Mouse (Mus musculus): Measurements from ENCODE around the gene Sh3pxd2a.

Sh3pxd2a gene

GRCm38 (mm10) chr19:47309824-47310223, 154.4 kb downstream of the Sh3pxd2a start:
- DNase-seq (ENCODE audit: low spot score): no peak

DNA sequence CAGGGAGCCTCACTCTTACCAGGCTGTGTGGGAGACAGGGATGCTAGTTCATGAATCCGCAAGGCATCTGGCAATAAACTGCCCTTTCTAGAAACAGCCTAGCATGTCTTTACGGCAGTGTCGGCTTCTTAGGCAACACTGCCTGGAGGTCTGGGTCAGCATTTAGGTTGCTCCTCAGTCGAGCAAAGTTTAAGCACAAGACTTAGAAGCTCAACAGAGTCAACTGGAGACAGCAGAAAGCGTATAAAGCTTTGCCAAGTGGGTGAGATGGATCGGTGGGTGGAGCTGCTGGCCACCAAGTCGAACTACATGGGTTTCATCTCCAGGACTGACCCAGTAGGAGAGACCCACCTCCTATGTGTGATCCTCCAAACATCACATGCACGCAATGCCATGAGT, 157.3 kb downstream of the Sh3pxd2a start:
- no peak for DNase-seq (ENCODE audit: low spot score)

DNA sequence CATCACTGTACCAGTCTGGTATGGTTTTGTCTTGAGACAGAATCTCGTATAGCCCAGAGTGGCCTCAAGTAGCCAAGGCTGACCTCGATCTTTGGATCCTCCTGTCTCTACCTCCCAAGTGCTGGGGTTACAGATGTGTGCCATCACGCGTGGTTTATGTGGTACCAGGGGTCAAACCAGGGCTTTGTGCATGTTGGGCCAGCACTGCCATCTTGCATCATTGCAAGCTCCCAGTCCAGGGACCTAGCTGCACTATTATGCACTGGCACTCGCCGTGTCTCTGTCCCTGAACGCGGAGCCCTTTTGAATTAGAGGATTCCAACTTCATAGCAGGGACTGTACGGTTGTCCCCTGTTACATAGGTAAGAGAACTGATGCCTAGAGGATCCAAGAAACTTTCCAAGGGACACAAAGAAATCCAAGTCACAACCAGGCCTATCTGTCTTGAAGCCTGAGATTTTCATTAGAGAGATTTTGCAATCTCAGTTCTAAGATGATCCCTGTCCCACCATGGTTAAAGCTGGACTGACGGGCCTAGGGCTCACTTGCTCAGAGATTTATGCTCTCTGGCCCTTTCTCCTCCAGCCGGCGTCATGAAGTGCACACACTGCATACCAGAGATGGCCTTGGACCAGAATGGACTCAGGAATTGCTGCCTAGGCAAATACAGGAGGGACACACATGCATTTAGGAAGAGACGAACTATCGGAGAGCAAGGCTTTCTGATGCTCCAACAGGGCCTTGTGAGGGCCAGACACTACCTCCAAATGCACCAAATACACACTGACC, 157.9 kb downstream of the Sh3pxd2a start:
- no peak for DNase-seq (ENCODE audit: low spot score)

GRCm38 (mm10) chr19:47305401-47305800, 158.8 kb downstream of the Sh3pxd2a start:
- DNase-seq (ENCODE audit: low spot score): no peak

DNA sequence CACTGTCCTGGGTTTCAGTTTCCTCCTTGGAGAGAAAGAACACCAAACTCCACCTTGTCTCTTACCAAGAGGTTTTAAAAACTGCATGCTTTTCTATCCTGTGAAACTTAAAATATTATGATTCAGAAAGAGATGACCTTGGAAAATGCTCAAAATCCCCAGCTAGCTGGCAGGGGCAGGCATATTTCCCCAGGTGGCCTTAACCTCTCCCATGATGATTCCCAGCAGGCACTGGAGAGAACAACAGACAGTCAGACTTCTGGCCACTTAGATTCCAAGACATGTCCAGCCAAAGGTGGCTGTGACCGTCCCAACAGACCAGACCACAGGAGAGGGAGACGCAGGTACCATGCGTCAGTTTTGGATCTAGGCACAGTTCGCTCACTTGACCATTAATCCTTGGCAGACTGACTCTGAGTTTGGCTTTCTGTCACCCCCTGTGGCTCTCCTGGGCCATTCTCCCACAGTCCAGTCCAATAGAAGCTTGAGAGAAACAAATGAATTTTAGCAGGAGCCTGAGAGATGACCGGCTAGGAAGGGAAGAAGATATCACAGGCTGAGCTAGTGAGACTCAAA, 159.9 kb downstream of the Sh3pxd2a start:
- DNase-seq (ENCODE audit: low spot score): no peak

GRCm38 (mm10) chr19:47303128-47303527, 161.1 kb downstream of the Sh3pxd2a start:
- DNase-seq (ENCODE audit: low spot score): no peak

- no peak for DNase-seq (ENCODE audit: low spot score)
These were observed 161.9 kb downstream of the Sh3pxd2a start for GRCm38 (mm10) chr19:47302191-47302852.

DNA sequence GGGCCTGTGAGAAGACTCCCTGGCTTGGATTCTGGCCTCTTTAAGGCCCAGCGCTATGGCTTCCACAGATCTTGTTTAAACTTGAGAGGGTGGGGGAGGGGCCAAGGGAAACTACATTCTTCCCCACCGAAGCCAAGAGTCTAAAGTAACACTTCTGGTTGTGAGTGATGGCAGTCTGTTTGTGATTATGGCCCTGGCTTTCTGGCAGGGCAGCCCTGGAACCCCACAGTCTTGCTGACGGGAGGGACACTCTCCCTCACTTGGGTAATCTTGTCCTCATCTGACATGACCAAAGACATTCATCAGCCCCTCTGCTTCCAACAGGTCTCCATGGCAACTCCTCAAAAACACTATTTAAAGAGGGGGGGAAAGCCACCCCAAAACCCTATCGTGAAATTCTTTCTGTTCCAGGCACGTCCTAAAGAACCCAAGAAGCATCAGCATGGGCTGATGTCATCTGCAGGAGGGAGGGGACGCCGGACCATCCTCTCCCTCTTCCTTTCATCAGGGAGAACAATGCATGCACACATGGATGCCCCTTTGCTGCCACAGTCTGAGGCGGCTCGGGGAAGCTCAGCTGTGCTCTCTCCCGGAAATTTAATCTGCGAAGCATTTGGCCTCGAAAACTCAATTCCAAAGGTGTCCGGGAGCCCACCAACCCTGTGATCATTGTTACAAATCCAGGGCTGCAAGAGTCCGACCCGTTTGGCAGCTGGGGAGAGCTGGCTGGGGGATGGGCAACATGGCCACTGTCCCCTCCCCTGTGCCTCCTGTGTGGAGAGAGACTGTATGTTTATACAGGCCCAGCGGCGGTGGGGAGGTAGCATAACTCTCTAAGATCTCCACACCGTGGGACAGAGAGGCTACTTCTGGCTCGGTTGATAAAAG, 162.7 kb downstream of the Sh3pxd2a start:
- no peak for DNase-seq (ENCODE audit: low spot score)

DNA sequence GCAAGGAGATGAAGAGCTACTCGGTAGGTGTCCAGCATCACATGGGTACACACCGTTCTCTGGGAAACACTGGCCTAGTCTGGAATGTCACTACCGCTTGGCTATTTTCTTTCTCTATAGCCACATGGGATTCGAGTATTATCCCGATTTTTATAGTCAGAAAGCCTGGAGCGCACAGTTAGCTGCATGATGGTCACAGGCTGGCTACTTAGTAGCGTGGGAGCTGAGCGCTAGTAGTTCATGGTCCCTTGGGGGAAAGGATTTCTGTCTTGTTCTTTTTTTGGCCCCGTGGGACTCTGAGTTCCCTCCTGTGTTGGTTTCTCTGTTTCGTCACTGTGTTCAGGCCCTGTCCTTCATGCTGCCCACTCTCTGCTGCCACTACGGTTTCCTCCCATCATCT, 166.1 kb downstream of the Sh3pxd2a start:
- DNase-seq (ENCODE audit: low spot score): no peak

- no peak for DNase-seq (ENCODE audit: low spot score)
These were observed 171.7 kb downstream of the Sh3pxd2a start for GRCm38 (mm10) chr19:47292451-47292951.

DNA sequence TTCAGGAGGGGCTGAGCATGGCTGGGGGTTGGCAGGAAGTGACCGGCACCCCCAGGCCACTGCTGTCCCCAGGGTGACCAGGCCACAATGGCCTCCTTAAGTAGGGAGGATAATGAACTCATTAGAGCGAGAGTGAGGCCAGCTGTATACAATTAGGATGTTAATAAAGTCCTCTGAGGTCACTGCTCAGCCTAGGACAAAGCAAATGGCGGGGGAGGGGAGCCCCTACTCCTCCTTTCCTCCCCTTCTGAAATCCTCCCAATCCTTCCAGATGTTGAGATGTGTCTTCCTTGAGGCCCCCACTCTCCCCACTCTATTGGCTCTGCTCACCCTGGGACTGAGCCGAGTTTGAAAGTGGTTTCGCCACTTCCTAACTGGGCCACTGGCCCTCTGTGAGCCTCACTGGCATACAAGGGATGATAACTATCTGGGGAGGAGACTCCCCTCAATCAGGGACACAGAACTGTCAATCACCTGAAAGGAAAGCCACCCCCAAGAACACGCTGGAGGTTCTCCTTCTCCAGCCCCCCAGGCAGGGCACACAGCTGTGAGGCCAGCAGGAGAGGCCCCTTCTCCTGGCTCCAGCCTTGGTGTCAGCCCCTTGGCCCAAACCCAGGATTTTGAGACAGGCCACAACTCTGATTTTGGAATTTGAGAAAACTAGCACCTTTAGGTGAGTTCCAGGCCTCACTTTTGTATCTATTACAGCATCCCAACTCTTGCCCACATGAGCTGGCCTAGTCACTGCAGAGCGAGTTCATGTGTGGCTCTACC, 172.7 kb downstream of the Sh3pxd2a start:
- DNase-seq (ENCODE audit: low spot score): no peak

DNA sequence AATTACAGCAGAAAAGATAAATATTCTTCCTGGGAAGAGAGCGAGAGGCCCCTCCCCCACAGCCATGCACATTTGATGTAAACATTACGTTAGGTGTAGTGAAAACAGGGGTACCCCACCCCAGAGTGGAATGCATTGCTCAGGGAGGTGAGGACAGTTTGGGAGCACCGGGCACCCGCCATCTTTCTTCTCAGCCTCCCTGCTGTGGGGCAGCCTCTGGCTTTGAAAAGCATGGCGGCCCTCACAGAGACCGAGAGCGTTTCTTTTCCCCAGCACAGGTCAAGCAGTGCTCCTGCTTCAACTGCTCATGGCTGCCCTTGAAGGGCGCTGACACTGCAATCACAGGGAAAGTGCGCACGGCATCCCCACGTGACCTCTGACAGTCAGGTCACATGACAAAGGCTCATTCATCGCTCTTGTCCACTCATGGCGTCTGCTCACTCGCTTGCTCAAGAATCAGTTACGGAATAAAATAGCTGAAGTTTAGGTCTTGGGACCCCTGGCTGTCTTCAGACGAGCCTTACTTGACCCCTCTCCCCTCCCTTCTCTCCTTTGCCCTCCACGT, 177.2 kb downstream of the Sh3pxd2a start:
- DNase-seq (ENCODE audit: low spot score): no peak

DNA sequence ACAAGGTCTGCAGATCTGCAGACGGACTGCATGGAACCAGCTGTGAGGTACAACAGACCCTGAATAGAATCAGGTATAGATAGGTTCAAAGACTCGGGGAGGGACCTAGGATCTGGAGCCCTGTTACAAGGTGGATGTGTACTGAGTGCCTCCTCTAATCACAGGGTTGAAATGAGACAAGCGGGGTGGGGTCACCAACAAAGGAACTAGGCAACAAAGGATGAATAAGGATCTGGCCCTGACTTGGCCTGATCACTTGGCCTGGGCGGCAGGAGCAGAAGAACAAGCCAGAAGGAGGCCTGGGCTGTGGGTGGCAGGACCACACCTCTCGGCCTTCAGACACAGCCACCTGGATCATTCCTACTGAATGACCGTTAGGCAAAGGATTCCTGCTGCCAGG, 178.6 kb downstream of the Sh3pxd2a start:
- DNase-seq (ENCODE audit: low spot score): no peak

DNA sequence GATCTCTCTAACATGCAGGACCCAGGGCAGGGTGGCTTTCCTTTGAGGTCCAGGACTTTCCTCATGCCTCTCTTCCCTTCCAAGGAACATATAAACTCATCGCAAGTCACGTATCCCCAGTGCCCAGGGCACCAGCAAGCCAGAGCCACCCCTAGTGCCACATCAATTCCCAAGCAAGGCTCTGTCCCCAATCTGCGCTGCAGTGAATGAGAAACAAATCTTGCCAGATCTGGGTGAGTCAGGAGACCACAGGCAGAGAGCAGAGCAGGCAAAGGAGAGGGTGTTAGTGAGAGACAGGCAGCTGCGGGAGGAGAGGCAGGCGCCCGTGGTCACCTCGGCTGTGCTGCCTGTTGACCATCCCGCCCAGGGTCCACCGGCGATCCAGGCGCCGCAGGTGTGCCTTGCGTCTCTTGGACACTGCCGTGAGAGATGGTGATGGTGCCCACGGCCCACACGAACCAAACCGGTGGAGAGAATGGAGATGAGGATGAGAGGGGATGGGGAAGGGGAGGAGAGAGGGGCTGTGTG, 181.4 kb downstream of the Sh3pxd2a start:
- no peak for DNase-seq (ENCODE audit: low spot score)

GRCm38 (mm10) chr19:47282050-47282454, 182.1 kb downstream of the Sh3pxd2a start:
- no peak for DNase-seq (ENCODE audit: low spot score)

DNA sequence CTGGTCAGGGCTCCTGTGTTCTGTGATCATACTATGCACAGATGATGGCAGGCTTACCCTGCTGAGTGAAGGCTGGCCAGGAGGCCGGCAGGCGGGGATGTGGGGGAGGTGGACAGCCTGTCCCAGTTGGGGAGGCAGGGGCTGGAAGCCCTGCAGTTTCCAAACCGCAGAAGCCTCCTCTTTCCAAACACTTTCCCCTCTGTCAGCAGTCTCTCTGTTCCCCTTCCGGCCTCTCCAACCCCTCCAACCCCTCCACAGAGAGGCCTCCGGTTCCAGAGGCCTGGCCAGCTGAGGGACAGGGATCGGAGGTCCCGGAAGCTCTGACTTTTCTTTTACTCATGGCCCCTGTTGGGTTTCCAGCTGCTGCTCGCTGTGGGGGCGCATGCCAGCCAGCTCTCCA, 183.3 kb downstream of the Sh3pxd2a start:
- no peak for DNase-seq (ENCODE audit: low spot score)

DNA sequence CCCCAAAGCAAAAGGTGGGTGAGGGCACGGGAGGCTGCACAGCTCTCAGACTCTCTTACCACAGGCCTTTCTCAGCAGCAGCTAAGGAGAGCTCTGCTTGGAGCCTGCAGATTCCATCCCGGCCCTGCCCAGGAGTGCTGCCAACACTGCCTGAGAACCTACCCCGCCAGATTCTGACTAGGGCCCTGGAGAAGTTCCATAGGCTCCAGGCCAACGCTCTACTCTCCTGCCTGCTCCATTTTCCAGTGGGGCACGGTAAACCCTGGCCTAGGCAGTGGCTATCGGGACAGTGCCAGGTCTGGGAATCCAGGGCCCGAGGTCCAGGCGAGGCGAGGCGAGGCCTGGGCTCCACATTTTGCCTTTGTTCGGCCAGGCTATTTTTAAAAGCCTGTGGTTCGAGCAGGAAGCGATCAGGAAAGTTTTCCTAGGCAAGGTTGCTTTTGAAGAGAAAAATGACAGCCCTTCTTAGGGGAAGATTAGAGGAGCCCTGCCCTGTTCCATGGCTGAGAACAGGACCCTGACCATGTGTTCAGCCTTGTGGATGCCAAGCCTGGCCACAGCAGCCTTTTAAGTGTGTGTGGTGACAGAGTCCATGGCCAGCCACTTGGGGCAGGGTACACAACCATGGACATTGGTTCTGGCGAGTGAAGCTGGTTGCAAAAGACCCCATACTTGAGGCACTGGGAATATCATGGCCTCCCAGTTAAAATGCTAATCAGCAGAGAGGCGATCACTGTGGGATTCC, 184.2 kb downstream of the Sh3pxd2a start:
- no peak for DNase-seq (ENCODE audit: low spot score)

DNA sequence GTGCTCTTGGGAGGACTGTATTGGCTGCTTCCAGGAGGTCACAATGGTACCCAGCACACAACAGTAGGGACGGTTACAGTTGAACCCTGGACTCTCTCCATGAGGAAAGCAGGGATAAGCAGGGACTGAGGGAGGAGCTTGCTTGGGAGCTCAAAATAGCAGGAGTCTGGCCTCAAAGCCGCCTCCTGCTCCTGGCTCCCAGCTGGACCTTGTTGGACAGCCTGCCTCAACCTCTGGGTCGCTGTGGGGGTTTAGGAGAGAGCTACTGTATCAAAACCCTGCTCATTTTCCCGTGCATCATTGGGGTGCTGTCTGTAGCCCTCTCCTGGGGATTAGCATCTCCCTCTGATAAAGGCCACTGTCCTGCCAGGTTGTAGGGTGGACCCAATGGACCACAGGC, 184.8 kb downstream of the Sh3pxd2a start:
- no peak for DNase-seq (ENCODE audit: low spot score)

DNA sequence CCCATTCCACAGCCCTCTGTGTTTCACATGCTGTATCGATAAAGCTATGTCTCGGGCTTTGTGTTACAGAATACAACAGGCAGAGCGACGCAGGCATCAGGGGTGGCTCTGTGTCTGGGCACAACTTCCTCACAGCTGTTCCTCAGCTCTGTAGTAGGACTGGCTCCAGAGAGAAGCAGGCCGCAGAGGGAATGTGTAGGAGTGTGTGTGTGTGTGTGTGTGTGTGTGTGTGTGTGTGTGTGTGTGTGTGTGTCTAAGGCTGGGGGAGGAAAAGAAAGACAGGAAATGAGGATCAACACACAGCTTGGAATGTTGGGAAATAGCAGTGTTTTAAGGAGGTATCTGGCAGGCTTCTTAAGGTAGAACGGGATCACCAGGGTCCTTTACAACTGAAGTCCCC, 187.5 kb downstream of the Sh3pxd2a start:
- no peak for DNase-seq (ENCODE audit: low spot score)

DNA sequence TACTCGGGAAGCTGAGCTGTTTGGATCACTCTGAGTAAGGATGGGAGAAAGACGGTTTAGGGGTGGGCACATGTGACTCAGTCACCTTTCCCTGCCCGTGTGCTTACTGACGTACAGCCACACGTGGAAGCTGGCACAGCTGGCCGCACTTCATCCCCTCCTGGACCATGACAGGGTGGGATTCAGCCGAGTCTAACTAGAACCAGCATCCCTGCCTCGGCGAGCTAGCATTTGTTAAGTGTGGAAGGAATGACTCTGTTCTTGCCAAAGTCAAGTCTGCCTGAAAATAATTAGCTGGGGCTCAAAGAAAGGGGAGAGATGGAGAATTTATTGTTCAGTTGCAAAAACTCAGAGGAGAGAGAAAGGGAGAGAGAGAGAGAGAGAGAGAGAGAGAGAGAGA, 193.7 kb downstream of the Sh3pxd2a start:
- DNase-seq (ENCODE audit: low spot score): no peak

Measured in c-Kit-positive CD71-positive TER-119-positive erythroid progenitor cells, embryonic 14.5 days (primary cell).